Mouse (Mus musculus): ENCODE measurements at regions not wholly inside any gene's neighbourhood (a gene's known extent, or its start where the extent isn't known, plus 50 kb on each side); places are given as distances from the start of the nearest gene placed in this dataset.
A peak's percentile ranks its signal among the peaks of the same experiment; 100 is the strongest.

DNA sequence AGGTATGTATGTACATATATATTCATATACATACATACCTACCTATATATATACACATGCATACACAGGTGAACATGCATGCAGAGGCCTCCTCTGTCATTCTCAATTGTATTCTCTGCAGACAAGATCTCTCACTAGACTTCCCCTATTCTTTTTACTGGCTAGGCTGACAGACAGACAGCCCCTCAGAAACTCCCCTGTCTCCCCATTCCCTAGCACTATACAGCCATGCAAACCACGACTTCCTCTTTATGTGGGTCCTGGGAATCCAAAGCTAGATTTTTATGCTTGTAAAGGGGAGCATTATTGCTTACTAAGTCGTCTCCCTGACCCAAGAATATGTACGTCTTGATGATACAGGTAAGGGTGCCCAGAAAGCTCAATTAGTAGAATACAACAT lies 86.9 kb downstream of the Fam124b start:
- DNase-seq: no peak

DNA sequence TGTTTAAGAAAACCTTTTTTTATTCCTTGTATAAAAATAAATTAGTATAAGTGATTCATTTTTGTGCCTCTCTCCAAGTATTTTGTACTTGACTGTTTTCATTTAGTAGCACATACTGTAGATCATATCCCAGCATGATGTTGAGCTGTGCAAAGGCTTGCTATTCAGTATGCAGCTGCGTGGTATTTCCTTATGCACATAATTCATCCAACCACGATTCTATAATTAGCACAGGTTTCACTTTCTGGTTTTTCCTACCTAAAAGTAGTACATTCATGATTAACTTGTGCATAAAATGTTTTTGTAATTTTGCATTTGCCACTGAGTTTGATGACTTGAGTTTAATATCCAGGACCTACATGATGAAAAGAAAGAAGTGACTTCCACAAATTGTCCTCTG lies 94.3 kb downstream of the Fam124b start:
- no peak for DNase-seq

DNA sequence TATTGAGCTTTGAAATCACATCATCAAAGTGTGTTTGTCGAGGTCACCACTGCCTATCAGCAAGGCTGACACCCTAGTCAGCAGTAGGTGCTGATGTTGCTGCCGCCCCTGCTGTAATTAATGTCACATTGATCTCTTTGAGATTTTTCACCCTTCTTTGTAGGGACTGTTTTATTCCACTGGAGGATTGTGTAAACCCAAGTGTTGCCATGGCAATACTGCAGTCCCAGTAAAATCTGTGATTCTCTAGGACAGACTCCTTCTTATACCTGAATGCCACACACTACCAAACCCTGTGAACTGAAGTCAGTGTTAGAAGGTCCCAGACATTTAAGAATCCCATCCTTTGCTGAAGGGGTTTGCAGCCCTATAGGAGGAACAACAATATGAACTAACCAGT lies 102.4 kb downstream of the Fam124b start:
- no peak for DNase-seq

DNA sequence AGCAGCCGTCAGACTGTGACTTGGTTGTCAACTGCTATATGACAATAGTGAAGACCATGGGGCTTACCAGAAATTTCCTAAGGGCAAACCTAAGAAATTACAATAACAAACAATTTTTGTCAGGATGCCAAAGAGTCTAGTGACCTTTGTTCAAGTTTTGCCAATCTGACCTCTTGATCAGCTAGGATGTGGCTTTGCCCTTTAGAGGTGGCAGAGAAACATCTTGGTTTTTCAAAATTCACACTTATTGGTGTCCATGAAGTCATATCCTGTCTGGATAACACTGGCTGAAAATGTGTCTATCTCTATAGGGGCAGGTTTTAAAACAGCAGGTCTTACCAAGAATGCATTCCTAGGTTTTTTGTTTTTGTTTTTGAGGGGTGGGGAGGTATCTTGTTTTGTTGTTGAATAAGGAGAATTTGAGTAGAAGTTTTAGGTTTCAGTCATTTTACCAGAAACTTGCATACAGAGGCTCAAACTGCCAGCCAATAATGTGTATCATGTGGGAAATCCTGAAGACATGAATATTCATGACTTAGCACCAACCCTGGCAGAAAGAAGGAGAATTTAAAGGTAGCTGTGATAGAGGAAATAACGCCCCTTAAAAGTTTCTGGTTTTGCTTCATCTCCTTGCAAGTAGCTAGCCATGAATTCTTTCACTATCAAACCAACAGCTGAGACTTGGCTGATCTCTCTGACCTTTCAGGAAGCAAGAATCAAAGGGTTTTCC lies 110.4 kb downstream of the Fam124b start:
- DNase-seq: no peak

DNA sequence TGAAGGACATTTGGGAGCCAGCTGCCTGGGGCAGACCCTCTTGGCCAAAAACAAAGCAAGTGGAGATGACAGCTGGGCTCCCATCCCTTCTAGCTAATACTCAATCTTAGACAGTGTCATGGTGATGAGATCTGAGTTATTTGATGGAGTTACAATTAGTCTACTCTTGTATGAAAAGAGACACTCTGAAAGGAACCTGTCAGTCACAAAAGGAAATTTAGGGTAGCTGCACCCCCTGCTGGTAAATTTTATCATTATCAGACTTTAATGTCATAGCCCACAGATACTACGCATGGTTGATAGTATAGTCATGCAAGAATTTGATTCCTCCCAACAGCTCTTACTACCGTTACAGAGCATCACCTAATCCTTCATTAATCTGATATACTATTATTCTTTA lies 112.0 kb downstream of the Fam124b start:
- DNase-seq: peak; percentile 67

DNA sequence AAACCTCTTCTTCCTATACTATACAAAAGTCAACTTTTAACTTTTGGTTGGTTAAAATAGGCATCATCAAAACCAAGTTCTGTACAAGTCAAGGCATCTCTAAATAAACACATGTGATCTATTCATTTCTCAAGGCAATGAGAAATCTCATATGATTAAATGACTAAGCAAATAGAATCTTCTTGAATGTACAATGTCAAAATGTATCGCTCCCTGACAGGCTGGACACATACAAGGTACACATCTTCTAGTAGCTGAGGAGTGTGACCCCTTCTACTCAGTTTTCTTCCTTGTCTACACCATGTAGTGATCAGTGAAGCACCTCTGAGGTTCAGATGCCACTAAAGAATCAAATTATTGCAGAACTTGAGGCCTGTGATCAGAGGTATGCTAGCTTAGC lies 120.0 kb downstream of the Fam124b start:
- DNase-seq: no peak

DNA sequence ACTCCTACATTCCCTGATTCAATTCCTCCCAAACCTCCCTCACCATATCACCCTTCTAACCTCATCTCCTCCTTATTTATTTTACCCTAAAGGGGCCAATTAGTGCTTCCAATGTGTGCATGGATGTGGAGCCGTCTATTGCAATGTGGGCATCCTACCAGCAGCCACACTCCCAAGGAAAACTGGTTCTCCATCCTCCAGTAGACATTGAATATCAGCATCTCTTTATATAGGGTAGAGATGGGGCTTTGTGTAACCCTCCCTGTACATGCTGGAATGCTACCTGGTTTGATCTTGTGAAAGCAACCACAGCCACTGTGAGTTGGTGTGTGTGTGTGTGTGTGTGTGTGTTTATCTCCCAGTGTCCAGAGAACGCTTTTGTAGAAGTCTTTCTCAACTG lies 126.5 kb downstream of the Fam124b start:
- DNase-seq: no peak

DNA sequence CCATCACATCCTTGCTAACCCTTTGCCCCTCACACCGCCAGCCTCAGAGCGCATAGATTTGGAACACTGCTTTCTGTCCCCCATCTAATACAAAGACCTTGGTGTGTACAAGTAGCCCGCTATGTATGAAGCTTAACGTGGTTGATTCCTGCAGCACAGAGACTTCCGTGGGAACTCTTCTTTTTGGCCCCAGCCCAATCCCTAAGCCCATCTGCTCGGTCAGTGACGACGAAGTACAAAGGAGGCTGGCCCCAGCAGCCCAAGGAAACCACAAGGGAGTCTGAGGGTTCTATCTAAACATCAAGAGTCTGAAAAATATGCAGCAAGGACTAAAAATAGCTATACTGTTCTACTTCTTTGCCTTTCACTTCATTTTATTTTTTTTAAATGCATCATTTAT lies 126.9 kb downstream of the Fam124b start:
- DNase-seq: no peak

DNA sequence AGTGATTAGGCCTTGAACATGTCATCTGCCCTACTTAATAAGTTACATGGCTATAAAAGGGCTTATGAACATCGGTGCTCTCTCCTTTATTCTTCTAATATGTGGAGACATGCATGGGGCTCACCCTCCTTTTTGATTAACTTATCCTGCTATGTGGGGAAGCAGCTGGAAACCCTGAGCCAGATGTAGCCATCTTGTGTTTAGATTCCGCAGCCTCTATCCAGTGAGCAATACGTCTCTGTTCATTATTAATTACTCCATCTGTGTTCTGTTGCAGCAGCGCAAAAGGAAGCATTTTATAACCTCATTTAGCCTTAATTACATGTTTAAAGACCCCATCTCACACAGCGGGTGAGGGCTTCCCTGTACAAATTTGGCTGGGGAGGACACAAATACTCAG lies 129.6 kb downstream of the Fam124b start:
- no peak for DNase-seq

DNA sequence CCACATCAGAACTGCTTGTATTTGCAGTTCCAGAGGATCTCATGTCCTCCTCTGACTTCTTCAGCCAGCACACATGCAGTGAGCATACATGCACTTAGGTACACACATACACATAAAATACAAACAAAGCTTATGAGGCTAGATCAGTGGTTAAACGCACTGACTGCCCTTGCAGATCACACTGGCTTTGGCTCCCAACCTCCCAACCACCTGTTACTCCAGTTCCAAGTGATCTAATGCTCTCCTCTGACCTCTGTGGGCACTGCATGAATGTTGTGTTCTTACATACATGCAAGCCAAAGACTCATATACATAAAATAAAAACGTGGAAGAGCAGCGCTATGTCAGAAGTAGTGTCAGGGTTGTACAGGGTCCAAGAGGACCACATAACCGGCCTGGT lies 141.9 kb downstream of the Fam124b start:
- no peak for DNase-seq

DNA sequence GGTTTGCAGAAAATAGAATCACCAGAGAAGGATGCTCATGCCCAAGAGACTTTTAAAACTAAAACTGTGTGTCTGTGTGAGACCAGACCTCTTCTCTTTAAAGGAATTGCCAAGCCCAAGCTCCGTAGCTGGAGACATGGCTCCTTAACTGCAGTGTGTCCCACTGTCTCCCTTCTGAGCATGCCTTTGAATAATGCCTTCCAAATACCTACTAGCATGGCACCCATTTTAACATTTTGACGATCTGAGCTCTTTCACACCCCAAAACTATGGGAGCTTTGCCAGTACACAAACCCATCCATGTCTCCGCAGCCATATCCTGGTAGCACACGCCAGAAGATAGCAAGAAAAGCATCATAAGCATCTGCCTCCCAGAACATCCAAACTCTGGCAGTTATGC lies 143.9 kb downstream of the Fam124b start:
- DNase-seq: no peak

DNA sequence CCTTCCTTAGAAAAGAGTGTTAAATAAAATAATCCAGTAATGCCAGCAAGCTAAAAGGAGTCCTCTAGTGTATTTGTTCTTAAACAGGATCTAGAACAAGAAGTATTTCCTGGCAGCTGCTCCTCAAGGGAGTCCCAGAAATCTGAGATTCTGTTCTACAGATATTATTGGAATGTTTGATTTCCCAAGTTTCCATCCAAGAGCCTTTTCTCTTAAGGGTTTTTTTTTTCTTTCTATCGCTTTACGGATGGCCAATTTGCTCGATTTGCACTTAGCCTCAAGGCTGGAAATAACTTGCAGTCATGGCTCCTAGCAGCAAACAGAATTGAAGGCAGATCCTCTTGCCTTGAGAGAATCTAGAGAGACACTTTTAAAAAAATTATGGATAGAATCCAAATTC lies 144.3 kb downstream of the Fam124b start:
- DNase-seq: no peak

DNA sequence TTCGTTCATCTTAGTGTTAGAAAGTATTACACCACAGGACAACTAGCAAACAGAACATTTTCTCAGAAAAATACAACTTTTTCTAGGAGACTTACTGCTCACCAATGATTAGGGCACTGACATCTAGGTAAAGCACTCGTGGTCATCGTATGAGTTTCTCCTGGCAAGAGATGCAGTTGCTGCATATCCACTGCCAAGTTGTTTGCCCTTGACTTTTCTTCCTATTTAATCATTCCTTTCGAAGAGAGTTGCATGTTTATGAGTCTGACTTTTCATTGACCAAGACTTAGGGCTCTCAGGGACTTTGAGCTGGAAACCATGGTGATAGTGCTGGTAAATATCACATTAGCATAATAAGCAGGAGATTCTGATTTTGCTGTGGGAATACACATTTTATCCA lies 149.1 kb downstream of the Fam124b start:
- peak; percentile 75 for DNase-seq

DNA sequence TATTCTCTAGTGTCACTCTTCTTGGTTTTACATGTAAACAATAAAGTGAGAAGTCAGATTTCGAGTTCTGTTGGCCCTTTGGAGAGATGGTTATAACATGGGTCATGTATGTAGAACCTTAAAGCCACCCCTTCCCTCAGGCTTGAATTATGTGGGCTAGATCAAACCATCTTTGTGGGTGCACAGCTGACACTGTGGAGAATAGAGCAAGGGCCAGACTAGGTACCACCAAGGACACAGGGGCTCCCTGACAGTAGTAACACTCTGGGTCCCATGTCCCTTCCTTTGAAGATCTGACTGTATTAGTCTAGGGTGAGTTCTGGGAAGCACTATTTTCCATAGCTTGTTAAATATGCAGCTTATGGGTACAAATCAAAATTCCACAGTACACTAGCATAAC lies 156.2 kb downstream of the Fam124b start:
- DNase-seq: no peak

DNA sequence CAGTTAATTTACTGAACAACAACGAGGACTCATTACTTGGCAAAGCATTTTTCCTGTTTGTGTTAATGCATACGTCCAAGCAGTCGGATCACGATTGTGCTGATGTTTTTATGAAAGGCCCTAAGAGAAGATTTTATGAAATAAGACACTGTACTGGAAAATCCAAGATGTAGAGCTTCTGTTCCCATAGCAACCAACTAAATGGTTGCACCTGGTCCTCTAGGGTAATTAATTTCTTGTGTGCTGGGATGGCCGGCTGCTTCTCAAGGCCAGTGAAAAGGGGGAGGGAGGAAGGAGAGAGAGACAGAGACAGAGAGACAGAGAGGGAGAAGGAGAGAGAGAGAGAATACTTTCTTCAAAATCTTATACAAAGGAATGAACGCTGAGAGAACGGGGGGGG lies 156.6 kb downstream of the Fam124b start:
- DNase-seq: no peak

DNA sequence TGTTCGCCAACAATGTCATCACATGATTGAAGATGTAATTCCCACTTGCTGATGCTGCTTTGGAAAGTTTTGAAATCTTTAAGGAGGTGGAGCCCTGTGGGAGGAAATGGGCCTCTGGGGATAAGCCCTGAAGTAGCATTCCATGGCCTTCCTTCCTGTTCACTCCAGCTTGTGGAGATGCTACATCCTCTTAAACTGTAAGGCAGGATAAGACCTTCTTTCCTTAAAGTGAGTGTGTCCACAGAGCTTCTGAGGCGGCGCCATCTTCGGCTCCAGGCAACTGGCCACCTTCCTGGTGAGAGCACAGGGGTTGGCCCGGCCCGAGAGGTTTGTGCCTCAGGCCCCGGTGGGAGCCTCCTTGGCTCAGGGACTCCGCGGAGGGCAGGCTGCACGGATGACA lies 173.1 kb downstream of the Fam124b start:
- no peak for DNase-seq

DNA sequence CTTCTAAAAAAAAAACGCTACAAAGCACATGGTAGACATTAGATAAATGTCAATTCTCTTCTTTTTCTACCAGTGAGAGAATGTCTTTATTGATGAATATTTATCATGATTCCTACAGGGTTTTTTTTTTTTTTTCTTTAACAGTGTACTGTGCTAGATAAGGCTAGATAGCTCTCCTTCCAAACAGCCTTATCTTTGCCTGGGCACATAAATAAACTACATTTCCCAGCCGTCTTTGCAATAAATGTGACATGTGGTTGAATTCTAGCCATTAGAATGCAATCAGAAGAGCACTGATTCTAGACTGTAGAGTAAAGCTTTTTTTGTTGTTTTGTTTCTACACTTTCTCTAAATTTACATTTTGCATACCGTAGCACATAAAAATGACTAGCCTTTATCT lies 177.9 kb downstream of the Fam124b start:
- DNase-seq: no peak

DNA sequence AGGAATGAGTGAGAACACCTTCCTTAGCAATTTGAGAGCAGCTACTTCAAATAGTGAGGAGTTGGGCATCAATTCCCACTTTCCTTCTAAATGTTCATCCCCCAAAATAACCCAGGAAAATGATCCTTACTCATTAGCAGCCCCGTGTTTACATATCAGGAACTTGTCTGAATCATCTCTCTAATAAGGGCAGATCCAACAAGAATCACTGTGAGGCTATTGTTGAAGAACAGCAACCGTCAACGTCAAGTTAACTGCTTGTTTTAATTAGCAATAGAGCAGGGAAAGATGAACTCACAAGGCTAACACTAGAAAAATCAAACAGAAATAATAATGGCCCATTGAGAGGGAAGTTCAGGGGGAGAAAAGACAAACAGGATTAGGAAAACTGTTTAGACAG lies 178.4 kb downstream of the Fam124b start:
- DNase-seq: no peak

DNA sequence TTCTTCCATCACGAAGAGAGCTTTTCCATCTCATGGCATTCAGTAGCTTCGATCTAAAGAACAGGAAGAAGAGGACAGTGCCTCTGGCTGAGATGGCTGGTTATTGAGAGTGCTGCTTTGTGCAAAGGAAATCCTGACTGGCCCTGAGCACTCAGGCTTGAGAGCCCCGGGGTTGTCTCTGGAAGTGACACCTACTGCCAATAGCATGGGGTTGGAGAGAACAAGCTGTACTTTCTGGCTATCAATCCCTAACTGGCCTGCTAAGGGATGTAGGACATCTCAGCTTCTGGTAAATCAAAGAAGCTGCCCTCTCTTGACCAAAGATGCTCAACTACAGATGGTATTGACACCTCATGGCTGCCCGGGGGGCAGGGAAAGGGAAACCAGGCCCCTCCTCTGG lies 178.2 kb upstream of the Serpine2 start:
- no peak for DNase-seq

DNA sequence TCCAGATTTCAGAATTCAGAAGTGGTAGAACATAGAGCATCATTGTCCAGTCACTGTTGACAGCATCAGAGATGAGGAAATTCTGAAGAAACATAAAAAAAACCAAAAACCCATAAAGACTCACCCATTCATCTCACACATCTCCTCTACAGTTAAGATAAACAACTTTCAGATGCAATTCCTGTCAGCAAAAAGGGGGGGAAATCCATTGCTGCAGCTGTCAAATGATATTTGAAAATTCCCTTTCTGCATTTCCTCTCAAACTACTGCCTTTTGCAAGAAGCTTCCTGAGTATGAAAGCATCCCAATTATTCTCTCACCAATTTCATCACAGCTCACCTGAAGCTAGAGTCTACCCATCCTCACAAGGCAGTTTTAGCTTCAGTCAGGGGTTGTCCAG lies 177.1 kb upstream of the Serpine2 start:
- DNase-seq: no peak

DNA sequence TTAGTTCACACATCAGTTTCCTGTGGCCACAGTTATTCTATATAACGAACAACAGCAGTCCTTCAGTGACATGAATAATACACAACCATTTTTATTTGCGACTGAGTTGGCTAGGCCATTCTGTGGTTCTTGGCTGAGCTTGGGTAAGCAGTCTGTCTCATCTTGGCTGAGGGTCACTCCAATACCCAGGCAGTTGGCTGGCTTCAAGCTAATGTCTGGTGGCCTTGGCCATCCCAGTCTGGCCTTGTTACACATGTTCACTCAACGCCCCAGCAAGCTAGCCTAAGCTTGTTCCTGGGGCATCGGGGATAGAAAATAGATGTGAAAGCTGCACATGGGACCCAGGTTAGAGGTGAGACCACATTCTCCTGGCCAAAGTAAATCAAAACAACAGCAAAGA lies 175.5 kb upstream of the Serpine2 start:
- DNase-seq: no peak

DNA sequence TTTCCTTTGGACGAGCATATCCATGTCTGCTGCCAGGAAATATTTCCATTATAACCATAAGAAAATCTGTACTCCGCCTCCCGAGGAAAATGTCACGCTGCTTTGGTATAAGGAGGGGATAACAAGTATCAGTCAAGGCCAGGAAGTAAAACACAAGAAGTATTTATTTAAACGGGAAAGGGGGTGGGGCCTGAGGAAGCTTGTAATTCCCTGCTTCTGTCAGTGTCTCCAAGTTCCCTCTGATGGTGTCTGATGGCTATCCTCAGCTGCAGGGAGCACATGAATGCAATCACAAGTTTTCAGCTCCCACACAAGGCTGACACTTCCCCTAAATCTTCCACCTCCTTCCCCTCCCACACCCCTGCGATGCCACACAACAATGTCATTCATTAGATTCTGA lies 172.5 kb upstream of the Serpine2 start:
- DNase-seq: no peak

DNA sequence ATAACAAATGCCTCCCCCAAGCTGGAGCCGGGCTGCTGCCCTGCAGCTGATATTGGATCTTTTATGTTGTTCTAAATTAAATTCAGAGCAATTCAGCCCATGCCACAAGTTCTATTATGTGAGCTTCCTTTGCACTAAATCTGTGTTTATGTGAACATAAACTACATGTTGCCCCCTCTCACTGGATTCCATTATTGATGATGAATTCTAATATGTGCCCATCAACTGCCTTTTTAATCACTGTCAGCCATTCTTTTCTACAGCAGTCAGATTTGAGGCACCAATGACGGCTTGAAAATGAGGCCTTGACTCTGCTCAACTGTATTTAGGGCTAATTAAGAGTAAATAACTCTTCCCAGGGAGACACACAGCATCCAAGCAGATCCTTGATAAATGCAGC lies 172.1 kb upstream of the Serpine2 start:
- DNase-seq: no peak

DNA sequence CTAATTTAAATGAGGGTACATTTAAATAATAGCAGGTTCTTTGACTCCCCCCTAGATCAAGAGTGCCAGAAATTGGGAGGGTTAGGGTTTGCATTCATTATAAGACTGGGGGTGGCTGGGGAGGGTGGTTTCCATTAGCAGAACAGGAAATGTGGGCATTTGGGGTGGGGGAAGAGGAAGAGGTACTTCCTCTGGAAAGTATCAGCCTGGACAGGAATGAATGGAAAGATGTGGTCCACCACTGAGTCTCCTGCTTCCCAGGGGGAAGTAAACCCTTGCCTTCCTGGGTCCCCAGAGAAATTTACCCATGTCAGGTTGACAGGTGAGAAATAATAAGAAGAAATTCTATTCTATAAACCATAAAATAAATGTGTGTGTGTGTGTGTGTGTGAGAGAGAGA lies 171.5 kb upstream of the Serpine2 start:
- DNase-seq: no peak

DNA sequence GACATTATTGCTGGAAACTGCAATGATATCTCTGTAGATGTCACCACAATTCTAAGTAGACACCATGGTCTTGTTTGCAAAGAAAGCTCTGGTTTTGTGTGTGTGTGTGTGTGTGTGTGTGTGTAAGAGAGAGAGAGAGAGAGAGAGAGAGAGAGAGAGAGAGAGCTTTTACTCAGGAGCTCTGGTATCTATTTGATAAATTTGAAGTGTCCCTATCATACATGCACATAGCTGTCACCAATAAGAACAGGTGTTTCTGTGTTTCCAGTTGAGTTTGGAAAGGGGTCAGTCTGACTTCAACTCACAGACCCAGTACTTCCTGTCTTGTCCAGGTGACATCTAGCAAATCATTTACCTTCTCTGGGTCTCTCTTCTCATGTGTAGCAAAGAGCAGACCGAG lies 169.7 kb upstream of the Serpine2 start:
- no peak for DNase-seq

DNA sequence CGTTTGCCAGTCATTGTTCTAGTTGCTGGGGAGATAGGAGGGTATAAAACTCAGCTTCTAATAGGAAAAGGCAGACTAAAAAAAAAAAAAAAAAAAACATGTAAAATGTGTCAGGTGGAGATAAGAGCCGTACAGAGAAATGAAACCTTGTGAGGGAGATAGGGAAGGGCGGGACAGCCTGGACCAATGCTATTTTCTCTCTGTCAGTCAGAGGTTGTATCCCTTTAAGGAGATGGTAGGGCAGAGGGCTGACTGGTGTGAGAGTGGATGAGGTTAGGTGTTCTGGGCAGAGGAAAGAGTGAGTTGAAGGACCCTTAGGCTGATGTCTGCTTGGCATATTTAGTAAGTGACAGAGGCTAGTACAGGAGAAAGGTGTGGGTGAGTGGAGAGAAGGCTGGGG lies 169.2 kb upstream of the Serpine2 start:
- DNase-seq: no peak

All from kidney, adult 9 months (tissue).